Mouse (Mus musculus) CH12F3 (cell line): ENCODE data around the gene Rbfox3.

Source experiments
- in situ Hi-C: fragments of 300-500 bp; cut with MboI; formaldehyde crosslinking; loops from 2 replicates; pipeline ENCODE4 v1.14.3; 2020; ENCODE audit warnings: low sequenced_read_pairs

Rbfox3 gene

GRCm38 (mm10) chr11:118677277-118677676 is 234.1 kb downstream of the Rbfox3 start:
- in situ Hi-C loops = no loop called here

GRCm38 (mm10) chr11:118676364-118676763 is 235.0 kb downstream of the Rbfox3 start:
- in situ Hi-C loops = no loop called here

GRCm38 (mm10) chr11:118671958-118672357 is 239.4 kb downstream of the Rbfox3 start:
- in situ Hi-C loops = no loop called here

GRCm38 (mm10) chr11:118671216-118671615 is 240.2 kb downstream of the Rbfox3 start:
- in situ Hi-C loops = no loop called here

- in situ Hi-C loops = no loop called here
These were observed 241.6 kb downstream of the Rbfox3 start for GRCm38 (mm10) chr11:118669820-118670219.

GRCm38 (mm10) chr11:118668351-118668750 is 243.0 kb downstream of the Rbfox3 start:
- in situ Hi-C loops = no loop called here

- in situ Hi-C loops = no loop called here
These were observed 243.5 kb downstream of the Rbfox3 start for GRCm38 (mm10) chr11:118667946-118668345.

- in situ Hi-C loops = no loop called here
These were observed 245.2 kb downstream of the Rbfox3 start for GRCm38 (mm10) chr11:118666172-118666571.

- in situ Hi-C loops = no loop called here
These were observed 248.1 kb downstream of the Rbfox3 start for GRCm38 (mm10) chr11:118663305-118663704.

- in situ Hi-C loops = no loop called here
These were observed 252.1 kb downstream of the Rbfox3 start for GRCm38 (mm10) chr11:118659305-118659704.

- in situ Hi-C loops = no loop called here
These were observed 255.6 kb downstream of the Rbfox3 start for GRCm38 (mm10) chr11:118655833-118656232.

- in situ Hi-C loops = no loop called here
These were observed 257.7 kb downstream of the Rbfox3 start for GRCm38 (mm10) chr11:118653521-118654318.

GRCm38 (mm10) chr11:118652401-118653240 is 258.8 kb downstream of the Rbfox3 start:
- in situ Hi-C loops = no loop called here

- in situ Hi-C loops = no loop called here
These were observed 263.0 kb downstream of the Rbfox3 start for GRCm38 (mm10) chr11:118648369-118648768.

- in situ Hi-C loops = no loop called here
These were observed 264.5 kb downstream of the Rbfox3 start for GRCm38 (mm10) chr11:118646864-118647263.

GRCm38 (mm10) chr11:118645158-118645557 is 266.2 kb downstream of the Rbfox3 start:
- in situ Hi-C loops = no loop called here

GRCm38 (mm10) chr11:118640706-118641105 is 270.7 kb downstream of the Rbfox3 start:
- in situ Hi-C loops = no loop called here

- in situ Hi-C loops = no loop called here
These were observed 273.7 kb downstream of the Rbfox3 start for GRCm38 (mm10) chr11:118637718-118638117.

GRCm38 (mm10) chr11:118634647-118635046 is 276.8 kb downstream of the Rbfox3 start:
- in situ Hi-C loops = no loop called here

- in situ Hi-C loops = no loop called here
These were observed 281.7 kb downstream of the Rbfox3 start for GRCm38 (mm10) chr11:118629718-118630117.

- in situ Hi-C loops = no loop called here
These were observed 283.9 kb downstream of the Rbfox3 start for GRCm38 (mm10) chr11:118627541-118627940.

- in situ Hi-C loops = no loop called here
These were observed 290.5 kb downstream of the Rbfox3 start for GRCm38 (mm10) chr11:118620869-118621268.
